Mouse (Mus musculus): ENCODE data around the gene Prox2.

Prox2 gene

DNA sequence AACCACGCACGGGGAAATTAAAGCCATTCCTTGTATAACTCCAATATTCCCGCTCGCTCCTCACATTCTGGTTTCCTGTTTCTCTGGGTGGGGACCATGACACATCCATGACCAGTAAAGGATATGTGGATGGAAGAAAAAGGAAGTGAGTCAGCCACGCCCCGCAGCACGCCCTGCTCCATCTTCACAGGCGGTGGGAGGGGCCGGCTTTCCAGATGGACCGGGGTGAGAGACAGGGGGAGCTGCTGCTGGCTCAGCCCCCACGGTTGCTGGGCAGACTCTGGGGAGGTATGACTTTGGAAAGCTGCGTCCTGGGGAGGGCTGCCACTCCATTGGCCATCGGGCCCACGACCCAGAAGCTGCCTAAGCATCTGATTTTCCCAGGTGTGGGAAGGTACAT lies 16.5 kb downstream of the Prox2 start:
- DNase-seq (ENCODE audit: low spot score), result no peak

DNA sequence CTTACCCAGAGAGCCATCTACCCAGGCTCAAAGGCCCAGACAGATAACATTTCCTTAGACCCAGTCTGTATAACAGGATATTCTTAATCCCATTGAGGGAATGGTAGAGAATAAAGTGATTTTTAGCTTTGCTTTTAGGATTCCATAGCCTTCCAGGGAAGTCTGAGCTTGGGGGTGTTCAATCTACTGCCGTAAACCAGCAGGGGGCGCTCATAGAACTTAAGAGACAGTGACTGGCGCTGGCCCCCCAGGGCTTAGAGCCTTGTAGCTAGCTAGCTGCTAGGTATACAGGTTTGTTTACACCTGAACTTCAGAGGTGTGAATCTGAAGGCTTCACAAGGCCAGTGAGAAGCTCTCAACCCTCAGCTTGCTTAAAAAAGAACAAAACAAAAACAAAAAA lies 18.3 kb downstream of the Prox2 start:
- peak; percentile 69 for DNase-seq (ENCODE audit: low spot score)

DNA sequence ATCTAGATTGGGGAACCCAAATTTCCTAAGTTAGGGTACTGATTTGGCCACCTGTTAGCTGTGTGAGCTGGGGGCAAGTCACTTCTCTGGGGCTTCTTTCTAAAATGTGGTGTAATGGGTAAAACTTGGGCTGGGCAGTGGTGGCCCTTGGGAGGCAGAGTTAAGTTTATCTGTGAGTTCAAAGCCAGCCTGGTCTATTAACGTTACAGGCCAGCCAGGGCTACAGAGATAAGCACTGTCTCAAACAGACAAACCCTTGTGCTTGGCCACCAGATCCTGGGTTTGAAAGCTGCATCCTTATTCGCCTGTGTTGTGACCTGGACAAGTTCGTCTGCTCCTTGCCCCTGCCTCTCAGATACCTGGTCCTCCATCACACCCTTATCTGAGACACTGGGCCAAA lies 19.4 kb downstream of the Prox2 start:
- DNase-seq (ENCODE audit: low spot score), result no peak

DNA sequence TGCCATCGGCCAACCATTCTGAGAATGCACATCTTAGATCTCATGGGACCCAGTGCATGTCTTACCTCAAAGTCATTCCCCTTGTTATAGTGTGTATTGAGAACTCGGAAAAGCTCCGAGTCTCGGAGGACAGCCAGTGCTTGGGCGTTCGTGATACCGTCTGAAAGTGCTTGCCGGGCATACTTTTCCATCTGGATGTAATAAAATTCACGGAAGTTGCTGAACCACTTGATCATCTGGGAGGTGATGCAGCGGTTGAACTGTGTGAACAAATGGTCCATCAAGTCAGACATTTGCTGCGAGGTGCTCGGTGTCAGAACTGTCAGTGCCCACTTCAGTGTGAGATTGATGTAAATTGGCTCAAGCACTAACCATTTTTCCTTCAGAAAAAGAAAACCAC lies 22.7 kb downstream of the Prox2 start:
- DNase-seq (ENCODE audit: low spot score), result no peak

DNA sequence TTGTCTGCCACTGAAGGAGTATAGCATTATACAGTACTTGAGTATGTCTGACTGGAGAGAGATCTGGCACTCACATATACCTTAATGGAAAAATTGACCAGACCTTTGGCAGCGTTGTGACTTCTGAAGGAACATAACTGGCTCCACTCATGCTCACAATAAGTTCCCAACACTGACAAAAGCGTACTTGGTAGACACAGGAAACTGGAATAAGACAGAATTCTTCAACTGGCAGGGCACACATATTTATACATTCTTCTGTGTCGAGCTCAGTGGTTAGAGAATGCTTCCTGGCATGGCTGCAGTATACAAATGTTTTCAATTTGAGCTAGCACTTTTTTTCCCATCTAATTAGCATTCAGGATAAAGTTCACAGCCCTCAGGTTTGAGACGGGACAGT lies 25.6 kb downstream of the Prox2 start:
- DNase-seq (ENCODE audit: low spot score), result peak; percentile 25

DNA sequence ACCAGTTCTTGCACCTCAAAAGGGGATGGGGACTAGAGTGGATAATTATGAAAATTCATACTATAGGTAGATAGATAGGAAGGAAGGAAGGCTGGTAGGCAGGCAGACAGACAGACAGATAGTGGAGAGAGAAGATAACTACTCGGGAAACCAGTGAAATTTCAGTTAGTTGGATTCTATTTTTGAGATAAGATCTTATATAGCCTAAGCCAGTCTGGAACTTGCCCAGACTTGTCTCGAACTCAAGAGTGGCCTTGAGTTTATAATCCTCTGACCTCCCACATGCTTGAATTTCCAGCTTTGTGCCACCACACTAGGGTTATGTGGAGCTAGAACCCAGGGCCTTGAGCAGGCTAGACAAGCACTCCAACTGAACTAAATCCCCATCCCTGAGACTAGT lies 26.3 kb downstream of the Prox2 start:
- DNase-seq (ENCODE audit: low spot score), result no peak

DNA sequence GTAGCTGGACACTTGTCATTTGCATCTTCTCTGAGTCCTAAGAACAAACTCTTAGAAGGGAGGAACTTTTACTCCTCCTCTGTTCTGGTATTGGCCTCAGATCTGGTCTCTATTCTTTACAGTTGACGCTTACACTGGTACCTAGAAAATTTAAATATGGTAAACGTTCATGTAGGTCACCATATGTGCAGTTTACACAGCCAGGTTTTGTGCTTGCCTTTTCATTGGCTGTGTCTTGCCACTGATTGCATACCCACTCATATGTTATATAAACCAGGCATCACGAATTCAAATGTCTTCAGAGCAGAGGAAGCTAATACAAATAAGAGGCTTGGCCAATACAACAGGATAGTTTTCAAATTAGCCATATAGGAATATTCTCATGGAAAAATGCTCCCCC lies 33.5 kb downstream of the Prox2 start:
- DNase-seq (ENCODE audit: low spot score), result no peak

DNA sequence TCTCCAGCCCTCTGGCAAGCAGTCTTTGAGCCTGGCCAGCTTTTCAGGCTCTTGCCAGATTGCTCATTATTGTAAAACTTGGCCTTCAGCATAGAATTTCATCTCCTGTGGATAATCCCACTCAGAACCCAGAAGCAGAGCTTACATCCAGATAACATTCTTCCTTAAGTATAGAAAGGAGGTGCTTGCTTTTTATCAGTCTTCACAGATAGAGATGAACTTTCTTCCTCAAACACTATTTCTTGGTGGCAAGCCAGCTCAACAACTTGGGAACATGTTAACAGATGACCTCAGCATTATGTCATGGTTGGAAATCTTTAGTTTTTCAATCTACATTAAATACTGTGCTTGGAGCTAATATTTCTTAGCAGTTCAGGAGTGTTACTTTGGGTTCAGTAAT lies 39.5 kb downstream of the Prox2 start:
- DNase-seq (ENCODE audit: low spot score), result peak; percentile 19

DNA sequence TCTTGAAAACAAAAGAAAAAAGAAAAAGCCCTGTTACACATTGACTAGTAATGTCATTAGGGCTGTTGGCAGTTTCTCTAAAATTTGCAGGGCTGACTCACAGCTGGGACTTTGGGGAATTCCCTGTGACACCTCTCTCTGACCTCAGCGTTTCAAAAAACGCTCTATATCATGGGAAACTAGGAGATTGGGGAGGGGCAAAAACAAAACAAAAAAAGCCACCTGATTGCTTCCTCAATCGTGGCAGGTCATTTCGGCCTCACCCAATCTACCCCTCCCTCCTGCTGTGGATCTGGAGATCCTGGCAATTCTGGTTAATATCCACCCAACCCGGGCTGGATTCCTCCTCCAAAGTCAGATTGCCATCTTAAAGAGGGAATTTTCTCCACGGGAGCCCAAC lies 59.3 kb downstream of the Prox2 start:
- DNase-seq (ENCODE audit: low spot score), result peak; percentile 53
